Mouse (Mus musculus) cortical plate, adult 2 months (tissue): Measurements from ENCODE around the gene Vamp4.

Experiments
- CTCF ChIP-seq: fragments of 200-500 bp; IDR thresholded peaks from 2 replicates; pipeline ENCODE4 v1.5.1; 2011; ENCODE audit warnings: mild to moderate bottlenecking, control low read depth, low read length; ENCODE audit not compliant: insufficient read depth; ENCODE audit errors: extremely low read depth
- POLR2A ChIP-seq: fragments of 200-500 bp; IDR thresholded peaks from 2 replicates; pipeline ENCODE4 v1.6.1; 2011; ENCODE audit warnings: mild to moderate bottlenecking, low read length, control low read depth; ENCODE audit not compliant: insufficient read depth; ENCODE audit errors: extremely low read depth

DNA sequence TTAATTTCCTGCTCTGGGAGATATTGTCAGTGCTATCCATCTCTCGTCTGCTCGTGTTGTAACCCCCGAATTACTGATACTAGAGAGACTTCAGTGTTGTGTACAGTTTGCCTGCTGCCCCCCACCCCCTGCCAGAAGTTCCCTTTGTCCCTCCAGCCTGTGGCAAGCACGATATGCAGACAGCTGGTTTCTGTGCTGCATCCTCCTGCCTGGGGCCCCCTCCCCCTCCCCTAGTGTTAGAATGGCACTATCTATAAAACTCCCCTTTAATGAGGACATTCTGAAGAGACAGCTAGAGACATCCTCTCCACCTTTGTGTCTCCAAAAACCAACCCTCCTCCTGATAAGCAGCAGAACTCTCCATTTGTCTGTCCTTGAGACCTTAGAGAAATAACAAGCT is 53.6 kb downstream of the Vamp4 start:
- TF ChIP-seq CTCF, result no peak
- no peak for TF ChIP-seq POLR2A
